Mouse (Mus musculus) cerebellum, adult 9-10 months (tissue): ENCODE data around the gene Slc6a9.

Experiments used
- DNase-seq: peaks from one replicate; pipeline ENCODE4 v3.0.0; 2022

The Slc6a9 gene

GRCm38 (mm10) chr4:117882701-117883691 is 48.7 kb downstream of the Slc6a9 start, which contains the start of gene B4galt2:
Gene B4galt2, minus strand, starts transcription at chr4:117883487.
- peak; percentile 71 for DNase-seq

- peak; percentile 59 for DNase-seq
These were observed 49.8 kb downstream of the Slc6a9 start for GRCm38 (mm10) chr4:117884146-117884545.

GRCm38 (mm10) chr4:117885093-117885492 is 50.8 kb downstream of the Slc6a9 start:
- DNase-seq = peak; percentile 47

- DNase-seq = peak; percentile 64
These were observed 51.7 kb downstream of the Slc6a9 start for GRCm38 (mm10) chr4:117885994-117886393.

GRCm38 (mm10) chr4:117886644-117887043 is 52.3 kb downstream of the Slc6a9 start:
- DNase-seq = peak; percentile 57

- peak; percentile 95 for DNase-seq
These were observed 52.8 kb downstream of the Slc6a9 start, which contains the start of gene Atp6v0b for GRCm38 (mm10) chr4:117887133-117887532. Gene Atp6v0b, minus strand, starts transcription at chr4:117887333.

- DNase-seq = peak; percentile 67
These were observed 53.6 kb downstream of the Slc6a9 start for GRCm38 (mm10) chr4:117887920-117888319.

GRCm38 (mm10) chr4:117889471-117889870 is 55.2 kb downstream of the Slc6a9 start:
- DNase-seq = peak; percentile 54

- DNase-seq = peak; percentile 66
These were observed 55.7 kb downstream of the Slc6a9 start for GRCm38 (mm10) chr4:117890031-117890430.

GRCm38 (mm10) chr4:117890750-117891149 is 56.4 kb downstream of the Slc6a9 start:
- DNase-seq = peak; percentile 39

- peak; percentile 92 for DNase-seq
These were observed 57.4 kb downstream of the Slc6a9 start, which contains the start of gene Dph2 for GRCm38 (mm10) chr4:117891738-117892161. Gene Dph2, minus strand, starts transcription at chr4:117892032.

- DNase-seq = peak; percentile 50
These were observed 59.1 kb downstream of the Slc6a9 start for GRCm38 (mm10) chr4:117893376-117893775.

GRCm38 (mm10) chr4:117894601-117895000 is 60.3 kb downstream of the Slc6a9 start:
- DNase-seq = peak; percentile 66

GRCm38 (mm10) chr4:117895339-117895738 is 61.0 kb downstream of the Slc6a9 start:
- peak; percentile 47 for DNase-seq

- DNase-seq = peak; percentile 84
These were observed 61.7 kb downstream of the Slc6a9 start for GRCm38 (mm10) chr4:117896031-117896430.

- DNase-seq = peak; percentile 22
These were observed 63.8 kb downstream of the Slc6a9 start for GRCm38 (mm10) chr4:117898111-117898510.

GRCm38 (mm10) chr4:117904094-117904493 is 69.8 kb downstream of the Slc6a9 start:
- no peak for DNase-seq

GRCm38 (mm10) chr4:117904761-117905160 is 70.5 kb downstream of the Slc6a9 start:
- DNase-seq = no peak

- no peak for DNase-seq
These were observed 71.9 kb downstream of the Slc6a9 start for GRCm38 (mm10) chr4:117906196-117906595.

- DNase-seq = peak; percentile 24
These were observed 74.6 kb downstream of the Slc6a9 start for GRCm38 (mm10) chr4:117908834-117909453.

- peak; percentile 78 for DNase-seq
These were observed 77.8 kb downstream of the Slc6a9 start for GRCm38 (mm10) chr4:117912131-117912561.

- DNase-seq = peak; percentile 71
These were observed 78.5 kb downstream of the Slc6a9 start for GRCm38 (mm10) chr4:117912685-117913273.

- DNase-seq = peak; percentile 90
These were observed 79.1 kb downstream of the Slc6a9 start for GRCm38 (mm10) chr4:117913421-117913820.
